Comparison of ENCODE assay signal across 12 mouse cellular contexts in the genomic region with DNA sequence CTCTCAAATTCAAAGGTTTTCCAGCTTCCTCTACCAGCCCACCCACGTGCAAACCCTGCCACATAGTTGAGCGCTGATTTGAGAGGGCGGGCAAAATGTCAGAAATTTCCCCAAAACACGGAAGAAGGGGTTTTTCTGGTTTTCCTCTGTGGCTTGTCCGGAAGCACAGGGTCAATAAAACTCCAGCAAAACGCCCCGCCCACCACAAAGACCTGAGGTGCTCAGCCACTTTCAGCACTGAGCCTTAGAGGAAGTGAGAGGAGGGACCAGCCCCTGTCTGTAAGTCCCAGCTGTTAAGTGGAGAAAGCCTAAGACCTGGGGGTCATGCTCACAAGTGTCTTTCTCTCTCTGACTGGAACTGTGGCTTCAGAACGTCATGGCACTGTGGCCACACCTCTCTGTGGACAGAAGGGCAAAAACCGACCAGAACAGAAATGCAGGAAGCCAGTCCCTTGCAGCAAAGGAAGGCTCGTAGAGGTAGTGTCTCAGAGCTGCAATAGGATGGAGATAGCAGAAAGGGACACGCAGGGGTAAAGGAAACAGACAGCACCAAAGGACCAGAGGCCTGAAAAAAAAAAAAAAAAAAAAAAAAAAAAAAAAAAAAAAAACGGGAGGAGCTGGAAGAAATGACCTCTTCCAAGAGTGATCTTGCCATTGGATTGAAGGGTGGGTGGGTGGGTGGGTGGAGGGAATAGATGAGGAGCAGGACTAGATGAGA. TPM values are rescaled to one million over a fixed set of nuclear protein-coding genes. Genes with fewer than 3 reads are reported as not detected.
DNase-seq lines count a peak whose midpoint lies in the region; ATAC-seq and TF ChIP-seq lines count a peak whose summit lies in the region.
"Had no signal": no experiment of that assay in that cellular context is flagged by ENCODE, and none has a peak within 500 bp of the region (broad histone marks: within the 10 kb centered on the region; RNA-seq: fewer than 3 reads in every experiment).

No protein-coding gene starts in this region.

- no peak for TF ChIP-seq POLR2A in MEL (IDR thresholded peaks at IDR 0.05; ENCODE audit: control insufficient read depth in 1 of 2, insufficient read depth in 1 of 2, low read depth in 1 of 2, low read length in 2 of 2, poor library complexity in 1 of 2)
- TF ChIP-seq POLR2A in spleen, adult 2 months (IDR thresholded peaks at IDR 0.05; ENCODE audit: low read depth, low read length) = no peak

- no peaks in the 10 kb centered on the region for H3K9me3 ChIP-seq in MEL (replicated peaks; ENCODE audit: insufficient read depth, low read length)
- no peaks in the 10 kb centered on the region for H3K9me3 ChIP-seq in liver, embryonic 13.5 days (replicated peaks)
- no peaks in the 10 kb centered on the region for H3K9me3 ChIP-seq in forebrain, embryonic 11.5 days (ENCODE audit: control insufficient read depth, low read length)
- no peaks in the 10 kb centered on the region for H3K9me3 ChIP-seq in midbrain, embryonic 14.5 days (ENCODE audit: control insufficient read depth, low read length)
- H3K9me3 ChIP-seq: forebrain, embryonic 13.5 days had no signal

- H3K27me3 ChIP-seq in MEL (ENCODE audit: control insufficient read depth in 1 of 2, insufficient read depth in 2 of 2, low read length in 2 of 2) = no peaks in the 10 kb centered on the region
- H3K27me3 ChIP-seq in liver, embryonic 13.5 days = no peaks in the 10 kb centered on the region
- H3K27me3 ChIP-seq in spleen, adult 2 months (ENCODE audit: control insufficient read depth, insufficient read depth, low read length) = no peaks in the 10 kb centered on the region
- H3K27me3 ChIP-seq in forebrain, embryonic 11.5 days (ENCODE audit: control insufficient read depth, insufficient read depth, low read length) = no peaks in the 10 kb centered on the region
- no peaks in the 10 kb centered on the region for H3K27me3 ChIP-seq in midbrain, embryonic 14.5 days (ENCODE audit: control insufficient read depth, insufficient read depth, low read length)
- H3K27me3 ChIP-seq: forebrain, embryonic 13.5 days; Patski had no signal

- no peak overlapping the region for H3K9ac ChIP-seq in MEL (ENCODE audit: control insufficient read depth, low read depth, low read length, poor library complexity, severe bottlenecking)
- no peak overlapping the region for H3K9ac ChIP-seq in liver, embryonic 13.5 days
- no peak overlapping the region for H3K9ac ChIP-seq in forebrain, embryonic 11.5 days (ENCODE audit: low read length)
- no peak overlapping the region for H3K9ac ChIP-seq in midbrain, embryonic 14.5 days (replicated peaks; ENCODE audit: low read length)
- H3K9ac ChIP-seq: forebrain, embryonic 13.5 days had no signal

- H3K36me3 ChIP-seq in MEL (ENCODE audit: control insufficient read depth in 1 of 2, insufficient read depth in 2 of 2, low read length in 2 of 2) = no peaks in the 10 kb centered on the region
- H3K36me3 ChIP-seq in liver, embryonic 13.5 days = no peaks in the 10 kb centered on the region
- no peaks in the 10 kb centered on the region for H3K36me3 ChIP-seq in spleen, adult 2 months (ENCODE audit: control insufficient read depth, insufficient read depth, low read length)
- no peaks in the 10 kb centered on the region for H3K36me3 ChIP-seq in forebrain, embryonic 11.5 days (ENCODE audit: control insufficient read depth, insufficient read depth, low read length)
- no peaks in the 10 kb centered on the region for H3K36me3 ChIP-seq in midbrain, embryonic 14.5 days (ENCODE audit: control insufficient read depth, insufficient read depth, low read length)

- no peak overlapping the region for H3K27ac ChIP-seq in MEL (ENCODE audit: control insufficient read depth, low read depth, low read length)
- H3K27ac ChIP-seq in liver, embryonic 13.5 days = no peak overlapping the region
- peak overlapping the region; percentile 68 for H3K27ac ChIP-seq in spleen, adult 2 months (ENCODE audit: insufficient read depth, low read length)
- H3K27ac ChIP-seq in forebrain, embryonic 11.5 days (ENCODE audit: low read depth, low read length) = no peak overlapping the region
- no peak overlapping the region for H3K27ac ChIP-seq in midbrain, embryonic 14.5 days (replicated peaks; ENCODE audit: low read depth, low read length)
- H3K27ac ChIP-seq: forebrain, embryonic 13.5 days had no signal

- no peak for TF ChIP-seq RAD21 in MEL (IDR thresholded peaks at IDR 0.05; ENCODE audit: low read depth, low read length)

- no peak for TF ChIP-seq CTCF in MEL (IDR thresholded peaks at IDR 0.05 in 2 of 3, conservative IDR thresholded peaks at IDR 0.05 in 1 of 3; ENCODE audit: control insufficient read depth in 1 of 3, insufficient read depth in 1 of 3, low read depth in 2 of 3, low read length in 3 of 3, poor library complexity in 1 of 3, severe bottlenecking in 1 of 3)
- no peak for TF ChIP-seq CTCF in spleen, adult 2 months (IDR thresholded peaks at IDR 0.05; ENCODE audit: extremely low read depth, insufficient read depth, insufficient read length, insufficient replicate concordance)

- peak; percentile 91 for DNase-seq in 416B (ENCODE audit: low read depth)
- peak; percentile 19 for DNase-seq in MEL (ENCODE audit: low read depth, low spot score)
- DNase-seq in liver, embryonic 13.5 days = no peak
- DNase-seq in spleen, adult 2 months (ENCODE audit: low read depth in 1 of 2, low spot score in 2 of 2) = peak; percentile 76
- DNase-seq in cerebellum, postnatal 10 days = no peak
- no peak for DNase-seq in forebrain, embryonic 11.5 days (ENCODE audit: low spot score)
- no peak for DNase-seq in midbrain, embryonic 14.5 days
- no peak for DNase-seq in frontal cortex, postnatal 25 days (ENCODE audit: low spot score in 2 of 2)
- DNase-seq: heart, postnatal 36 days; layer of hippocampus, postnatal 36 days had no signal

- no peaks in the 10 kb centered on the region for H3K79me2 ChIP-seq in MEL (ENCODE audit: control insufficient read depth, insufficient read depth, low read length, poor library complexity)

- peak; percentile 30; the same call in 1 of the 2 replicates for ATAC-seq in liver, embryonic 13.5 days (ENCODE audit: low read depth)
- ATAC-seq in forebrain, embryonic 11.5 days (replicated peaks; ENCODE audit: low FRiP score) = no peak
- no peak for ATAC-seq in midbrain, embryonic 14.5 days (ENCODE audit: low FRiP score, low TSS enrichment)
- ATAC-seq: forebrain, embryonic 13.5 days; Patski had no signal

- H3K4me2 ChIP-seq in liver, embryonic 13.5 days = no peak overlapping the region
- H3K4me2 ChIP-seq in forebrain, embryonic 11.5 days (ENCODE audit: low read depth, low read length, severe bottlenecking) = no peak overlapping the region
- H3K4me2 ChIP-seq in midbrain, embryonic 14.5 days (ENCODE audit: low read length) = no peak overlapping the region
- H3K4me2 ChIP-seq: forebrain, embryonic 13.5 days had no signal

- 8% methylated on average over 12 of the region's 12 CpGs for WGBS in liver, embryonic 13.5 days (ENCODE audit: insufficient replicate concordance)
- 2% methylated on average over 11 of the region's 12 CpGs for WGBS in spleen, adult 2 months
- 75% methylated on average over 11 of the region's 12 CpGs for WGBS in forebrain, embryonic 11.5 days
- 75% methylated on average over 12 of the region's 12 CpGs for WGBS in midbrain, embryonic 14.5 days

- 0 out of 4 replicates have a peak, but pooled peaks cover 0 to 7% of the 10 kb centered on the region in 2 experiments for H3K4me1 ChIP-seq in MEL (ENCODE audit: control insufficient read depth in 1 of 2, insufficient read depth in 2 of 2, low read length in 2 of 2)
- no peaks in the 10 kb centered on the region for H3K4me1 ChIP-seq in liver, embryonic 13.5 days (replicated peaks)
- peaks cover 7% of the 10 kb centered on the region; the same call in 1 of the 2 replicates for H3K4me1 ChIP-seq in spleen, adult 2 months (ENCODE audit: control insufficient read depth, insufficient read depth, insufficient read length)
- no peaks in the 10 kb centered on the region for H3K4me1 ChIP-seq in forebrain, embryonic 11.5 days (replicated peaks; ENCODE audit: control insufficient read depth, insufficient read depth, low read length)
- H3K4me1 ChIP-seq in midbrain, embryonic 14.5 days (ENCODE audit: control insufficient read depth, insufficient read depth, low read length) = no peaks in the 10 kb centered on the region
- H3K4me1 ChIP-seq: forebrain, embryonic 13.5 days had no signal

- TF ChIP-seq EP300 in MEL (IDR thresholded peaks at IDR 0.05; ENCODE audit: low read depth in 1 of 2, low read length in 2 of 2) = no peak

- no peak overlapping the region for H3K4me3 ChIP-seq in MEL (ENCODE audit: control insufficient read depth in 1 of 2, insufficient read depth in 1 of 2, low read depth in 2 of 2, low read length in 2 of 2)
- no peak overlapping the region for H3K4me3 ChIP-seq in liver, embryonic 13.5 days (replicated peaks)
- no peak overlapping the region for H3K4me3 ChIP-seq in spleen, adult 2 months (ENCODE audit: extremely low read depth, insufficient read depth, insufficient read length)
- no peak overlapping the region for H3K4me3 ChIP-seq in forebrain, embryonic 11.5 days (ENCODE audit: low read depth, low read length)
- H3K4me3 ChIP-seq in midbrain, embryonic 14.5 days (replicated peaks; ENCODE audit: low read depth, low read length) = no peak overlapping the region
- H3K4me3 ChIP-seq: forebrain, embryonic 13.5 days had no signal

TF ChIP-seq in MEL, 35 proteins besides CTCF, POLR2A, EP300 and RAD21:
- TF ChIP-seq KAT2A (conservative IDR thresholded peaks at IDR 0.05; ENCODE audit: low read depth, low read length) (no peak), ZNF384 (IDR thresholded peaks at IDR 0.05; ENCODE audit: low read depth, low read length) (0 out of 2 replicates have a peak, but pooled peaks have one; percentile 8)

RNA-seq across cellular contexts. Expression of a gene that starts 14.6 kb away (rescaled TPM):
- total RNA-seq in MEL (2012; rRNA removed) = not detected in 2 replicates
- not detected for polyA plus RNA-seq in MEL (2012; ENCODE audit: insufficient read depth in 1 of 2, insufficient read length in 2 of 2, low read depth in 1 of 2, low replicate concordance in 2 of 2, missing spikeins in 1 of 2)
- 0.06 TPM in 1 of 2 replicates, not detected in the other for polyA plus RNA-seq in liver, embryonic 13.5 days (2015; fragmentation: Nextera tagmentation; extraction: Ambion mirVana)
- polyA plus RNA-seq in spleen, adult 2 months (2012; rRNA removed) = 0.68 and 0.73 TPM in 2 replicates
- polyA plus RNA-seq in forebrain, embryonic 11.5 days (2014; fragmentation: Nextera tagmentation; extraction: Ambion mirVana) = not detected in 2 replicates
- 0.29 and 0.39 TPM in 2 replicates for polyA plus RNA-seq in midbrain, embryonic 14.5 days (2014; fragmentation: Nextera tagmentation; extraction: Ambion mirVana)

RNA-seq across cellular contexts. Expression of a gene that starts 53.7 kb away (rescaled TPM):
- 0.33 and 0.58 TPM in 2 replicates for total RNA-seq in MEL (2012; rRNA removed)
- 1 to 10 TPM in 1 of 2 experiments, not detected in 1; 1.2 TPM for polyA plus RNA-seq in MEL (2012; ENCODE audit: insufficient read depth in 1 of 2, insufficient read length in 2 of 2, low read depth in 1 of 2, low replicate concordance in 2 of 2, missing spikeins in 1 of 2)
- 4.1 and 4.8 TPM in 2 replicates for polyA plus RNA-seq in liver, embryonic 13.5 days (2015; fragmentation: Nextera tagmentation; extraction: Ambion mirVana)
- polyA plus RNA-seq in spleen, adult 2 months (2012; rRNA removed) = 45.9 and 63.4 TPM in 2 replicates
- polyA plus RNA-seq in forebrain, embryonic 11.5 days (2014; fragmentation: Nextera tagmentation; extraction: Ambion mirVana) = 2.1 TPM in 2 replicates
- 1.6 and 2.7 TPM in 2 replicates for polyA plus RNA-seq in midbrain, embryonic 14.5 days (2014; fragmentation: Nextera tagmentation; extraction: Ambion mirVana)

Comparison
In these comparisons a context has a peak if more than half of its experiments do, and no peak if none do; other contexts are left out.
1. DNase-seq: peak in 416B (single experiment), MEL (single experiment) and spleen, adult 2 months (2 of 2); none in liver, embryonic 13.5 days (single experiment), cerebellum, postnatal 10 days (0 of 2), forebrain, embryonic 11.5 days (single experiment), midbrain, embryonic 14.5 days (single experiment) and frontal cortex, postnatal 25 days (0 of 2).